Mouse (Mus musculus) limb, embryonic 14.5 days (tissue): Measurements from ENCODE around the gene Spata13. TPM values are rescaled to one million over a fixed set of nuclear protein-coding genes. Genes with fewer than 3 reads are reported as not detected.

Experiments used
- ATAC-seq: fragments of 200-750 bp; cut with Nextera tagmentation; 2 replicates; pipeline ENCODE4 v1.8.0; 2017; ENCODE audit warnings: low read depth, moderate number of reproducible peaks, moderate TSS enrichment; ENCODE audit not compliant: low FRiP score
- DNase-seq: peaks from one replicate; pipeline ENCODE4 v3.0.0-alpha.2; 2015; ENCODE audit warnings: low spot score
- H3K27ac ChIP-seq: fragments of 300-500 bp; sonication (generic); replicated peaks from 2 replicates; pipeline ENCODE4 v1.5.1; 2014; ENCODE audit warnings: low read depth, mild to moderate bottlenecking, low read length, moderate library complexity, mixed read lengths
- H3K27me3 ChIP-seq: fragments of 300-500 bp; sonication (generic); 2 replicates; pipeline ENCODE4 v1.6.1; 2014; ENCODE audit warnings: low read length, mixed read lengths; ENCODE audit not compliant: control insufficient read depth, insufficient read depth
- H3K36me3 ChIP-seq: fragments of 300-500 bp; sonication (generic); 2 replicates; pipeline ENCODE4 v1.6.1; 2014; ENCODE audit warnings: mild to moderate bottlenecking, low read length, moderate library complexity, mixed read lengths; ENCODE audit not compliant: control insufficient read depth, insufficient read depth
- H3K4me1 ChIP-seq: fragments of 300-500 bp; sonication (generic); 2 replicates; pipeline ENCODE4 v1.6.1; 2014; ENCODE audit warnings: antibody characterized with exemption, low read length, mixed read lengths; ENCODE audit not compliant: control insufficient read depth, insufficient read depth
- H3K4me2 ChIP-seq: fragments of 300-500 bp; sonication (generic); replicated peaks from 2 replicates; pipeline ENCODE4 v1.6.1; 2014; ENCODE audit warnings: low read depth, mild to moderate bottlenecking, low read length, moderate library complexity; ENCODE audit not compliant: severe bottlenecking
- H3K4me3 ChIP-seq: fragments of 300-500 bp; sonication (generic); replicated peaks from 2 replicates; pipeline ENCODE4 v1.5.1; 2014; ENCODE audit warnings: low read length
- H3K9ac ChIP-seq: fragments of 300-500 bp; sonication (generic); 2 replicates; pipeline ENCODE4 v1.6.1; 2014; ENCODE audit warnings: mild to moderate bottlenecking, low read depth, low read length, moderate library complexity; ENCODE audit not compliant: severe bottlenecking
- H3K9me3 ChIP-seq: fragments of 300-500 bp; sonication (generic); 2 replicates; pipeline ENCODE4 v1.6.1; 2016; ENCODE audit warnings: low read length; ENCODE audit not compliant: control insufficient read depth
- POLR2A ChIP-seq: fragments of 200-500 bp; IDR thresholded peaks from 2 replicates; pipeline ENCODE4 v1.8.0; 2012; ENCODE audit warnings: inconsistent platforms, mild to moderate bottlenecking, moderate library complexity, borderline replicate concordance; ENCODE audit not compliant: insufficient read depth, insufficient read length; ENCODE audit errors: extremely low read depth
- WGBS: fragments of 180-500 bp; shearing (Covaris S2); extraction: QIAGEN DNeasy Blood & Tissue Kit; methylation state at CpG from one replicate; pipeline ENCODE4 v1.1.7; 2014; 5-methylcytosine and 5-hydroxymethylcytosine counted together
- polyA plus RNA-seq, 2 experiments: library from polyadenylated mRNA; depleted of rRNA in 1 of 2; stranded (reverse) in 1 of 2; unstranded in 1 of 2; fragments of >200 nt; fragmentation: Nextera tagmentation in 1 of 2; extraction: Ambion mirVana in 1 of 2; gene quantifications; 2 replicates each; pipeline versions ENCODE4 v1.2.1 to v1.2.3; 2012 to 2014

Gene Spata13
- polyA plus RNA-seq, 2 experiments: 6.8 to 9.5 TPM

DNA sequence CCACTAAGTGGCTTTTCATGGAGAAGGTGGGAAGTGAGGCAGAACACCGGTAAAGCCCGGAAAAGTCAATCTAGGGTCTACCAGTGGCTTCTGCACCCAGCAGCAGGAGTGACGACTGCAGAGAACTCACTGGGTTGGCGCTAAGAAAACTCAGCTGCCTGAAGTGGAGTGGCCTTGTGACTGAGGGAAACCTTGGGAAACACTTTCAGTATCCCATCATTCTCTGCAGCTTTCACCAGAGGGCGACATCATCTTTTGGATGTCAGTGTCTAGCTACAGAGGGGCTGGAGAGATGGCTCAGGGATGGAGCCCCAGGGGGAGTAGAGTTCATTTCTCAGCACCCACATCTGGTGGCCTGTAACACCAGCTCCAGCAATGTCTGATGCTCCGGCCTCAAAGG, 135.5 kb downstream of the Spata13 start:
- ATAC-seq (no peak), DNase-seq (no peak)
- WGBS: 44% methylated on average over 6 of the region's 6 CpGs
- Histone ChIP-seq H3K4me2 (no peak overlapping the region), H3K4me3 (no peak overlapping the region), H3K9me3 (no peaks in the 10 kb centered on the region), H3K27me3 (no peaks in the 10 kb centered on the region), H3K4me1 (peaks cover 7% of the 10 kb centered on the region), H3K27ac (no peak overlapping the region), H3K36me3 (no peaks in the 10 kb centered on the region), H3K9ac (no peak overlapping the region)
- no peak for TF ChIP-seq POLR2A

DNA sequence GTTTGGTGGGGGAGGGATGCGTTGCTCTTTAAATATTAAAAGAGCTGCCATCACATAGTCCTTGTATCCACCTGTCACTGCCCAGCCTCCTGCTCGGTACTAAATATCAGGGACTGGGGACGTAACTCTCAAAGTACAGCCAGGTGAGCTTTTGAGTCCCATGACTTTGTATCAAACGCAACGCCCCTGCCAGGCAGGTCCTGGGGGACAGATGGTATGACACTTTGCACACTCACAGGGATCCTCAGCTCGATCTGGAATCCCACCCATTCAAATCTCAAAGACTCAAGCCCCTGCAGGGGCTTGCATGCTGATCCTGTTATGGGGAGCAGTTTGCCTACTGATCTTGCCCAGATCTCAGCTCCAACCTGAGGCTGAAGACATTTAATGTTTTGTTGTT, 136.8 kb downstream of the Spata13 start:
- Histone ChIP-seq H3K27ac (no peak overlapping the region), H3K9ac (no peak overlapping the region), H3K9me3 (no peaks in the 10 kb centered on the region), H3K4me1 (peaks cover 7% of the 10 kb centered on the region), H3K36me3 (no peaks in the 10 kb centered on the region), H3K4me2 (no peak overlapping the region), H3K4me3 (no peak overlapping the region), H3K27me3 (no peaks in the 10 kb centered on the region)
- no peak for ATAC-seq
- 72% methylated on average over 6 of the region's 6 CpGs for WGBS
- TF ChIP-seq POLR2A: no peak
- DNase-seq: no peak

- H3K4me2 ChIP-seq: peak overlapping the region; percentile 41
- no peaks in the 10 kb centered on the region for H3K9me3 ChIP-seq
- H3K9ac ChIP-seq: no peak overlapping the region
- no peaks in the 10 kb centered on the region for H3K27me3 ChIP-seq
- H3K4me3 ChIP-seq: 0 out of 2 replicates have a peak overlapping the region, but pooled peaks have one; percentile 22
- no peak for TF ChIP-seq POLR2A
- peak; percentile 65 for ATAC-seq
- H3K4me1 ChIP-seq: peaks cover 7% of the 10 kb centered on the region
- peak; percentile 64 for DNase-seq
- no peaks in the 10 kb centered on the region for H3K36me3 ChIP-seq
- WGBS: 5% methylated on average over 8 of the region's 8 CpGs
- no peak overlapping the region for H3K27ac ChIP-seq
Observed at GRCm38 (mm10) chr14:60771057-60771456, 137.3 kb downstream of the Spata13 start.

DNA sequence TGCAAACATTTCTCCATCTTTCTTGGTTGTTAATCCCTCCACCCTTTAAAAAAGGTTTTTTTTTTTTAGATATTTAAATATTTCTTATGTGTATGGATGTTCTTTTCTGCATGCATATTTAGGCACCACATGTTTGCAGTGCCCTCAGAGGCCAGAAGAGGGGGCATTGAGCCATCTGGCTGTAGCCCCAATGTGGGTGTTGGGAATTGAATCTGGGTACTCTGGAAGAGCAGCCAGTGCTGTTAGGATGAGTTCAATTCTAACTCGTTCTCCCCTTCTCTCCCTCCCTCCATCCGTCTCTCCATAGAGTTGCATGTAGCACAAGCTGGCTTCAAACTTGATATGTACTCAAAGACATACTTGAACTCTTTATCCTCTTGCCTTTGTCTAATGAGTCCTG, 139.7 kb downstream of the Spata13 start:
- no peaks in the 10 kb centered on the region for H3K9me3 ChIP-seq
- H3K4me3 ChIP-seq: no peak overlapping the region
- H3K4me1 ChIP-seq: no peaks in the 10 kb centered on the region
- H3K4me2 ChIP-seq: no peak overlapping the region
- WGBS: 82% methylated on average over 2 of the region's 2 CpGs
- H3K9ac ChIP-seq: no peak overlapping the region
- H3K27ac ChIP-seq: no peak overlapping the region
- no peaks in the 10 kb centered on the region for H3K27me3 ChIP-seq
- H3K36me3 ChIP-seq: no peaks in the 10 kb centered on the region
- no peak for TF ChIP-seq POLR2A
- ATAC-seq: no peak
- DNase-seq: no peak

DNA sequence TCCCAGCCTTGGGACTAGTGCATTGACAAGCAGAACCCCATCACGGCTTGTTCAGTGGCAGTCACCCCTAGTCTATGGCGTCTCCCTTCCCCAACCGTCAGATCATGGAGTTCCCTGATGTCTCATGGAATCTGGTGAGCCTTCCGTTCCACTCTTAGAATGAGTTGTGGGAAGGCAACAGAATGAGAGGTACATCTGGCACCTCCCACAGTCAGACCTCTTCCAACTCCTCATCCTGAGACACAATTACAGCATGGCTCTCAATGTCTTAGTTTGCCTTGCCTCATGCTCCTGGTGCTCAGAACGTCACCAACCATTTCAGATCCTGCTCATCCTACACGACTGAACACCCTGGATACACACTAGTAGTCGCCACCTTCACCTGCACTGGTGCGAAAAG, 142.7 kb downstream of the Spata13 start:
- no peak for TF ChIP-seq POLR2A
- no peaks in the 10 kb centered on the region for H3K36me3 ChIP-seq
- no peak overlapping the region for H3K4me3 ChIP-seq
- H3K9ac ChIP-seq: no peak overlapping the region
- no peak overlapping the region for H3K4me2 ChIP-seq
- no peak for DNase-seq
- H3K4me1 ChIP-seq: no peaks in the 10 kb centered on the region
- ATAC-seq: no peak
- H3K9me3 ChIP-seq: no peaks in the 10 kb centered on the region
- no peaks in the 10 kb centered on the region for H3K27me3 ChIP-seq
- H3K27ac ChIP-seq: no peak overlapping the region
- 86% methylated on average over 8 of the region's 8 CpGs for WGBS

GRCm38 (mm10) chr14:60777485-60777919, 143.7 kb downstream of the Spata13 start:
- 78% methylated on average over 5 of the region's 5 CpGs for WGBS
- no peaks in the 10 kb centered on the region for H3K4me1 ChIP-seq
- no peak for ATAC-seq
- H3K9me3 ChIP-seq: no peaks in the 10 kb centered on the region
- DNase-seq: no peak
- no peak for TF ChIP-seq POLR2A
- no peaks in the 10 kb centered on the region for H3K36me3 ChIP-seq
- no peak overlapping the region for H3K4me2 ChIP-seq
- H3K4me3 ChIP-seq: no peak overlapping the region
- H3K27me3 ChIP-seq: no peaks in the 10 kb centered on the region
- no peak overlapping the region for H3K9ac ChIP-seq
- H3K27ac ChIP-seq: no peak overlapping the region
